Mouse (Mus musculus): ENCODE results near the gene Gon4l. TPM values are rescaled to one million over a fixed set of nuclear protein-coding genes. Genes with fewer than 3 reads are reported as not detected.
A peak's percentile ranks its signal among the peaks of the same experiment; 100 is the strongest.
"Not testable (repeated sequence)": the region's sequence is repeated elsewhere in the genome, so short reads cannot be mapped to it uniquely, and the experiment has no call there.

Gene Gon4l
- 5.3 and 5.6 TPM in 2 replicates for total RNA-seq (2014; rRNA removed)
- 4.2 and 4.9 TPM in 2 replicates for polyA plus RNA-seq (2012; rRNA removed)

DNA sequence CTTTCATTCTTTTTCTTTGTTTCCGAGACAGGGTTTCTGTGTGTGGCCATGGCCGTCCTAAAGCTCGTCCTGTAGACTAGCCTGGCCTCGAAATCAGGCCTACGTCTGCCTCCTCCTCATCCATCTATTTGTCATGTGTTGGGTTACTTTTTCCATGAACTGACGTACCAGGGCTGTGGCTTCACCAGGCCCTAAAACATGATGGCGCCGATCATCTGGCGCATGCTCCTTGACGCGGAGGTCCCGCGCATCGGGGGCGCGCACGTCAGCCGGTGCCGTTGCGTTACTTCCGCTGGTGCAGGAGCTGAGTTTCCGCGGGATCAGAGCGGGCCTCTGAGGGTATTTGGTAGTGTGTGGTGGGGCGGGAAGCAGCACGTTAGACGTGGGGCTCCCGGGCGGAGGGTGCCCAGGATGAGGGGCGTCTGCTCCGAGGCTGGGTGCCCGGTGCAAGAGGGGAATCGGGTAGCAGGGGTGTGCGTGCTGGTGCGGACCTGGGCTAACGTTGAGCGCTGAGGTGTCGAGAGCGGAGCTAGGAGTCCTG is at the start of gene Gon4l:
TSS of gene Gon4l (plus strand) at position 281 of the 541 bp plus-strand sequence.
- WGBS, result 4% methylated on average over 30 of the region's 39 CpGs
- Histone ChIP-seq H3K4me3 (ENCODE audit: insufficient read depth, low read depth, low read length) (peak within 1 kb of the TSS; percentile 81), H3K9ac (ENCODE audit: low read depth, low read length) (peak within 1 kb of the TSS; percentile 83)
- H3K27ac ChIP-seq (replicated peaks; ENCODE audit: insufficient read depth, low read depth, low read length); H3K79me2 ChIP-seq (ENCODE audit: control insufficient read depth, insufficient read depth, low read length); H3K4me1 ChIP-seq (ENCODE audit: control insufficient read depth, insufficient read depth, low read length); H3K27me3 ChIP-seq (ENCODE audit: control insufficient read depth, insufficient read depth, low read length); H3K36me3 ChIP-seq (ENCODE audit: control insufficient read depth, insufficient read depth, low read length): not testable (repeated sequence)
- peak; percentile 38 for DNase-seq (ENCODE audit: extremely low read depth, low read depth, low spot score)

DNA sequence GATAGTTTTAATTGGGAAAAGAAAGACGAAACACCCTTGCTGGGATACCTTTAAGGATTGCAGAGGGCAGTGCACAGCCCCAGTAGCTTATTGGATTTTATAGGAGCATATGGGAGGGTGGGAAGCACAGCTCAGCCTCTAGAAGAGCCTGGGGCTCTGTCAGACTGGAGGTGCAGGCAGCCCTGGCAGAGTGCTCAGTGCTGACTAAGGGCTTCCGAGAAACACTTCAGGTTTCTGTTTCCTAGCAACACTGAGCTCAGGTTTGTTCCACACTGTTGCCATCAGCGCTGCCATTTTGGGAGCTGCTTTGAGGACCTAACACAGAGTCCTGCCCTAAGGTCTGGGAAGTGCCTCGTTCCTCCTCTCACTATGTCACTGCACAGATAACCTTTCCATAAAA is 48.7 kb upstream of the Gon4l start:
- not testable (repeated sequence) for H3K4me3 ChIP-seq (ENCODE audit: insufficient read depth, low read depth, low read length); DNase-seq (ENCODE audit: extremely low read depth, low read depth, low spot score); H3K27ac ChIP-seq (replicated peaks; ENCODE audit: insufficient read depth, low read depth, low read length); H3K36me3 ChIP-seq (ENCODE audit: control insufficient read depth, insufficient read depth, low read length); H3K4me1 ChIP-seq (ENCODE audit: control insufficient read depth, insufficient read depth, low read length); H3K79me2 ChIP-seq (ENCODE audit: control insufficient read depth, insufficient read depth, low read length); H3K9ac ChIP-seq (ENCODE audit: low read depth, low read length); H3K27me3 ChIP-seq (ENCODE audit: control insufficient read depth, insufficient read depth, low read length)
- 100% methylated on average over 1 of the region's 4 CpGs for WGBS

DNA sequence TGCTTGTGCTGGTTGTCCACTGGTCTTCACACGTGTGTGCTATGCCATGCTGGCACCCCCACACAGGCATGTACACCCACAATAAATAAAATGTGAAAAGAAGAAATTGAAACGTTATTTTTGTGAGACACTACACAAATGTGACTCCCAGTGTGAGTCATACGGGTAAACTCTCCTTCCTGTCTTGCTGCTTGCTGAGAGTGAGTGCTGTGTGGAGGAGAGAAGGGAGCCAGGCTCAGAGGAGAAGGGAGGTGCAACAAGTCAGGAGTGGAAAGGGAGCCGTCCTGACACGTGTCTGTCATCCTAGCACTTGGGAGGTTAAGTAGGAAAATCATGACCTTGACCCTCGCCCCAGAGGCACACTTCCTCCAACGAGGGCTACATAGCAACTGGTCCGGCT is 48.2 kb upstream of the Gon4l start:
- not testable (repeated sequence) for H3K27ac ChIP-seq (replicated peaks; ENCODE audit: insufficient read depth, low read depth, low read length); H3K4me3 ChIP-seq (ENCODE audit: insufficient read depth, low read depth, low read length); H3K27me3 ChIP-seq (ENCODE audit: control insufficient read depth, insufficient read depth, low read length); DNase-seq (ENCODE audit: extremely low read depth, low read depth, low spot score); H3K79me2 ChIP-seq (ENCODE audit: control insufficient read depth, insufficient read depth, low read length); H3K9ac ChIP-seq (ENCODE audit: low read depth, low read length); H3K36me3 ChIP-seq (ENCODE audit: control insufficient read depth, insufficient read depth, low read length); H3K4me1 ChIP-seq (ENCODE audit: control insufficient read depth, insufficient read depth, low read length)
- WGBS, result no CpG with 5 or more reads among the region's 8 CpGs

DNA sequence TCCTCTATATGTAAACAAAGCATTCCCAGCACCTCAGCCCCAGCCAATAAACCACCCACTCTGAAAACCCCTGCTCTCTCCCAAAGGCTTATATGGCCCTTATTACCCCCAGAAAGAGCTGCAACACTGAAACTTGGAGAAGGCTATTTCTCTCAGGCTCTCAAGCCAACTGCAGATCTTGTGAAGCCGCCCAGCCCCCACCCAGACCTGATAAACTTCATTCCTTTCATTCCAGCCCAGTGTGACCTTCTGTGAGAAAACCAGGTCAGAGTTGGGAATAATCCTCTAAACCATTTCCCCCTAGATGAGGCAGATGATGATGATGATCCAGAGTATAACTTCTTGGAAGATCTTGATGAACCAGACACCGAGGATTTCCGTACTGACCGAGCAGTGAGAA is 47.0 kb upstream of the Gon4l start:
- not testable (repeated sequence) for H3K79me2 ChIP-seq (ENCODE audit: control insufficient read depth, insufficient read depth, low read length); H3K4me3 ChIP-seq (ENCODE audit: insufficient read depth, low read depth, low read length); H3K27ac ChIP-seq (replicated peaks; ENCODE audit: insufficient read depth, low read depth, low read length); H3K27me3 ChIP-seq (ENCODE audit: control insufficient read depth, insufficient read depth, low read length); H3K9ac ChIP-seq (ENCODE audit: low read depth, low read length); DNase-seq (ENCODE audit: extremely low read depth, low read depth, low spot score); H3K4me1 ChIP-seq (ENCODE audit: control insufficient read depth, insufficient read depth, low read length); H3K36me3 ChIP-seq (ENCODE audit: control insufficient read depth, insufficient read depth, low read length)
- 100% methylated on average over 3 of the region's 4 CpGs for WGBS

DNA sequence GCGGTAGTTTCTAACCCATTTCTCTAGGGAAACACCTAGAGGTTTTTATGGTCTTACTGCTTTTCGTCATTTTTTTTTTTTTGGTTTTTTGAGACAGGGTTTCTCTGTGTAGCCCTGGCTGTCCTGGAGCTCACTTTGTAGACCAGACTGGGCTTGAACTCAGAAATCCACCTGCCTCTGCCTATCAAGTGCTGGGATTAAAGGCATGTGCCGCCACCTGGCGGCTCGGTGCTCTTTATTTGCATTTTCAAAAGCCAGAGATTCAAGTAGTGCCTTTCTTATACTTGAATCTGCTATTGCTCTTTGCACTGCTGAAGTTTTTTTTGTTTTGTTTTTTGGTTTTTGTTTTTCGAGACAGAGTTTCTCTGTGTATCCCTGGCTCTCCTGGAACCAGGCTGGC is 37.5 kb upstream of the Gon4l start:
- not testable (repeated sequence) for H3K4me3 ChIP-seq (ENCODE audit: insufficient read depth, low read depth, low read length); H3K4me1 ChIP-seq (ENCODE audit: control insufficient read depth, insufficient read depth, low read length); DNase-seq (ENCODE audit: extremely low read depth, low read depth, low spot score); H3K9ac ChIP-seq (ENCODE audit: low read depth, low read length); H3K79me2 ChIP-seq (ENCODE audit: control insufficient read depth, insufficient read depth, low read length); H3K27ac ChIP-seq (replicated peaks; ENCODE audit: insufficient read depth, low read depth, low read length); H3K36me3 ChIP-seq (ENCODE audit: control insufficient read depth, insufficient read depth, low read length); H3K27me3 ChIP-seq (ENCODE audit: control insufficient read depth, insufficient read depth, low read length)
- WGBS, result 75% methylated on average over 6 of the region's 6 CpGs

DNA sequence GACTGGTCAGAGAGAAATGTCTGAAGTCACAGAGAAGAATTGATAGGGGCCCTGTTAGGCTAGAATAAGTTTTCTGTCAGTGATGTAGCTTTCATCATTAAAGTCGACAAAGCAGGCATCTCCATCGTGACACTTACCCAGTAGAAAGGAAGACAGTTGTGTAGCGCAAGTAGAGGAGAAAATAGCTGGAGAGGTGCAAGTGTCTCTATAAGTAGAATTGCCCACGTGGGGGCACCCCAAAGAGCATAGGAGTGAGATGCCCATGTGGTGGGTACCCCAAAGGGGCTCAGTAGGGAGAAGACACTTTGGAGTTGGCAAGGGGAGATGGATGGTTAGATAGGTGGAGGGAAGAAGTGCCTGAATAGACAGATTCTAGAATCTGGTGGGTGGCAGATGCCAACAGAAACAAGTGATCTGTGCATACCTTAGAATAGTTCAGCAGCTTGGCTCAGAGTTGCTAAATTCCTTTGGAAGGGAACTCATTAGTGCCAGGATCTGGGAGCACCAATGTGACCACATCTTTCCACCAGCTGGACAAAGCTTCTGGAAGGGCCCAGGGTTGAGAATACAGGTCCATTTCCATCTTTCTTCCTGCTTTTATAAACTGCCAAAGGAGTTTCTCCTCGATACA is 31.0 kb upstream of the Gon4l start:
- TF ChIP-seq CTCF (IDR thresholded peaks at IDR 0.05; ENCODE audit: low read depth, low read length) (no peak), POLR2A (IDR thresholded peaks at IDR 0.05; ENCODE audit: extremely low read depth, insufficient read depth, low read length) (no peak)
- Histone ChIP-seq H3K79me2 (ENCODE audit: control insufficient read depth, insufficient read depth, low read length) (no peaks in the 10 kb centered on the region), H3K36me3 (ENCODE audit: control insufficient read depth, insufficient read depth, low read length) (no peaks in the 10 kb centered on the region; the same call in 1 of the 2 replicates), H3K27ac (replicated peaks; ENCODE audit: insufficient read depth, low read depth, low read length) (no peak overlapping the region), H3K27me3 (ENCODE audit: control insufficient read depth, insufficient read depth, low read length) (no peaks in the 10 kb centered on the region), H3K4me1 (ENCODE audit: control insufficient read depth, insufficient read depth, low read length) (no peaks in the 10 kb centered on the region), H3K9ac (ENCODE audit: low read depth, low read length) (no peak overlapping the region), H3K4me3 (ENCODE audit: insufficient read depth, low read depth, low read length) (no peak overlapping the region)
- WGBS, result 92% methylated on average over 5 of the region's 5 CpGs
- no peak for DNase-seq (ENCODE audit: extremely low read depth, low read depth, low spot score)

Measured in liver, adult 2 months (tissue).